Mouse (Mus musculus) stomach, embryonic 14.5 days (tissue): ENCODE measurements around the gene Smarcc1. TPM values are rescaled to one million over a fixed set of nuclear protein-coding genes. Genes with fewer than 3 reads are reported as not detected.
"Not testable (repeated sequence)": the region's sequence is repeated elsewhere in the genome, so short reads cannot be mapped to it uniquely, and the experiment has no call there.

ENCODE experiments used
- ATAC-seq: fragments of 200-750 bp; cut with Nextera tagmentation; 2 replicates; pipeline ENCODE4 v1.8.0; 2017; ENCODE audit warnings: low read depth, moderate TSS enrichment; ENCODE audit not compliant: insufficient number of reproducible peaks, insufficient read depth, low FRiP score
- H3K27ac ChIP-seq: fragments of 300-500 bp; sonication (generic); 2 replicates; pipeline ENCODE4 v1.5.1; 2014; ENCODE audit warnings: mild to moderate bottlenecking, low read length, moderate library complexity, mixed read lengths
- H3K27me3 ChIP-seq: fragments of 300-500 bp; sonication (generic); 2 replicates; pipeline ENCODE4 v1.6.1; 2014; ENCODE audit warnings: low read length, control low read depth, mixed read lengths; ENCODE audit not compliant: control insufficient read depth, insufficient read depth
- H3K36me3 ChIP-seq: fragments of 300-500 bp; sonication (generic); 2 replicates; pipeline ENCODE4 v1.6.1; 2014; ENCODE audit warnings: mild to moderate bottlenecking, control low read depth, low read length, moderate library complexity, mixed read lengths; ENCODE audit not compliant: control insufficient read depth, insufficient read depth
- H3K4me1 ChIP-seq: fragments of 300-500 bp; sonication (generic); 2 replicates; pipeline ENCODE4 v1.6.1; 2014; ENCODE audit warnings: low read length, control low read depth, mixed read lengths; ENCODE audit not compliant: control insufficient read depth, insufficient read depth
- H3K4me2 ChIP-seq: fragments of 300-500 bp; sonication (generic); replicated peaks from 2 replicates; pipeline ENCODE4 v1.6.1; 2014; ENCODE audit warnings: low read depth, low read length, control low read depth
- H3K4me3 ChIP-seq: fragments of 300-500 bp; sonication (generic); 2 replicates; pipeline ENCODE4 v1.5.1; 2014; ENCODE audit warnings: low read depth, low read length, control low read depth
- H3K9ac ChIP-seq: fragments of 300-500 bp; sonication (generic); replicated peaks from 2 replicates; pipeline ENCODE4 v1.6.1; 2014; ENCODE audit warnings: low read depth, mild to moderate bottlenecking, control low read depth, low read length, moderate library complexity, mixed read lengths
- H3K9me3 ChIP-seq: fragments of 300-500 bp; sonication (generic); 2 replicates; pipeline ENCODE4 v1.6.1; 2016; ENCODE audit warnings: low read depth, low read length, control low read depth; ENCODE audit not compliant: control insufficient read depth
- WGBS: fragments of 180-500 bp; shearing (Covaris S2); extraction: QIAGEN DNeasy Blood & Tissue Kit; methylation state at CpG from one replicate; pipeline ENCODE4 v1.1.7; 2014; 5-methylcytosine and 5-hydroxymethylcytosine counted together
- polyA plus RNA-seq: library from polyadenylated mRNA; unstranded; fragments of >200 nt; fragmentation: Nextera tagmentation; extraction: Ambion mirVana; gene quantifications from 2 replicates; pipeline ENCODE4 v1.2.1, GENCODE M21; 2014

Smarcc1 gene
- polyA plus RNA-seq, 1 experiment from 2014 or later, result 143 TPM

- H3K4me1 ChIP-seq, result no peaks in the 10 kb centered on the region
- no peak overlapping the region for H3K9ac ChIP-seq
- H3K4me2 ChIP-seq, result no peak overlapping the region
- no peaks in the 10 kb centered on the region for H3K9me3 ChIP-seq
- no peaks in the 10 kb centered on the region for H3K27me3 ChIP-seq
- peaks cover 49% of the 10 kb centered on the region for H3K36me3 ChIP-seq
- no peak overlapping the region for H3K4me3 ChIP-seq
- 91% methylated on average over 4 of the region's 4 CpGs for WGBS
- no peak for ATAC-seq
- H3K27ac ChIP-seq, result no peak overlapping the region
Observed at GRCm38 (mm10) chr9:110139119-110139518, 21.6 kb downstream of the Smarcc1 start.

DNA sequence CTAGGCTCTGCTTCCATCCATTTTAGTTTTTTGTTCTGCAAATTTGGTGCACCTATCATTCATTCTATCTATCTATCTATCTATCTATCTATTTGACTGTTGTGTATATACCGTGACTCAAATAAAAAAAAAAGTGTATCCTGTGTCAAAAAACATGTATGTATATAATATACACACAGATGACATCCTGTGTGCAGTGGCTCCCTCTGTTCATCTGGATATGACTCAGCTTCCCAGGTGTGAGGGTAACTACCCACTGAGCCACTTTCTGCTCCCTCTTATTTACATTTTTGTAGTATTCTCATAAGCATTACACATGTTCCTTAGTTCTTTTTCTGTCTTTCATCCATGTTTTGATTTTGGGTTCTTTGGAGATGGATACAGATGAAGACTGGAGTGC lies 24.6 kb downstream of the Smarcc1 start:
- Histone ChIP-seq H3K9me3 (no peaks in the 10 kb centered on the region), H3K36me3 (peaks cover 30% of the 10 kb centered on the region), H3K27me3 (no peaks in the 10 kb centered on the region), H3K9ac (no peak overlapping the region), H3K27ac (no peak overlapping the region), H3K4me3 (no peak overlapping the region), H3K4me1 (no peaks in the 10 kb centered on the region), H3K4me2 (no peak overlapping the region)
- ATAC-seq, result no peak
- WGBS, result 94% methylated on average over 1 of the region's 1 CpGs

GRCm38 (mm10) chr9:110148598-110148997 lies 31.1 kb downstream of the Smarcc1 start:
- Histone ChIP-seq H3K4me1 (no peaks in the 10 kb centered on the region), H3K27me3 (no peaks in the 10 kb centered on the region), H3K9me3 (no peaks in the 10 kb centered on the region), H3K9ac (no peak overlapping the region), H3K36me3 (peaks cover 53% of the 10 kb centered on the region), H3K4me2 (no peak overlapping the region), H3K4me3 (no peak overlapping the region), H3K27ac (no peak overlapping the region)
- 67% methylated on average over 2 of the region's 2 CpGs for WGBS
- no peak for ATAC-seq

GRCm38 (mm10) chr9:110159036-110159435 lies 41.5 kb downstream of the Smarcc1 start:
- no peaks in the 10 kb centered on the region for H3K9me3 ChIP-seq
- WGBS, result 86% methylated on average over 1 of the region's 1 CpGs
- no peak overlapping the region for H3K27ac ChIP-seq
- H3K4me1 ChIP-seq, result no peaks in the 10 kb centered on the region
- peaks cover 57% of the 10 kb centered on the region for H3K36me3 ChIP-seq
- no peaks in the 10 kb centered on the region for H3K27me3 ChIP-seq
- H3K4me2 ChIP-seq, result no peak overlapping the region
- ATAC-seq, result no peak
- no peak overlapping the region for H3K9ac ChIP-seq
- no peak overlapping the region for H3K4me3 ChIP-seq

GRCm38 (mm10) chr9:110160486-110160885 lies 43.0 kb downstream of the Smarcc1 start:
- not testable (repeated sequence) for H3K4me3 ChIP-seq, H3K4me2 ChIP-seq, H3K27me3 ChIP-seq, H3K27ac ChIP-seq, H3K9me3 ChIP-seq, ATAC-seq, H3K9ac ChIP-seq, H3K4me1 ChIP-seq
- WGBS, result 99% methylated on average over 2 of the region's 2 CpGs
- peaks cover 60% of the 10 kb centered on the region for H3K36me3 ChIP-seq

- WGBS, result 92% methylated on average over 5 of the region's 5 CpGs
- Histone ChIP-seq H3K4me2 (no peak overlapping the region), H3K4me1 (no peaks in the 10 kb centered on the region), H3K27ac (no peak overlapping the region), H3K4me3 (no peak overlapping the region), H3K9ac (no peak overlapping the region), H3K27me3 (no peaks in the 10 kb centered on the region), H3K36me3 (peaks cover 64% of the 10 kb centered on the region), H3K9me3 (no peaks in the 10 kb centered on the region)
- ATAC-seq, result no peak
Observed at GRCm38 (mm10) chr9:110162441-110162840, 44.9 kb downstream of the Smarcc1 start.

GRCm38 (mm10) chr9:110163071-110163470 lies 45.6 kb downstream of the Smarcc1 start:
- Histone ChIP-seq H3K27me3 (no peaks in the 10 kb centered on the region), H3K27ac (no peak overlapping the region), H3K9ac (no peak overlapping the region), H3K4me2 (no peak overlapping the region), H3K36me3 (peaks cover 63% of the 10 kb centered on the region), H3K4me1 (no peaks in the 10 kb centered on the region), H3K9me3 (no peaks in the 10 kb centered on the region), H3K4me3 (no peak overlapping the region)
- WGBS, result 91% methylated on average over 2 of the region's 2 CpGs
- ATAC-seq, result no peak

- 92% methylated on average over 5 of the region's 5 CpGs for WGBS
- Histone ChIP-seq H3K9ac (no peak overlapping the region), H3K27ac (no peak overlapping the region), H3K4me3 (no peak overlapping the region), H3K4me1 (no peaks in the 10 kb centered on the region), H3K36me3 (peaks cover 73% of the 10 kb centered on the region), H3K9me3 (no peaks in the 10 kb centered on the region), H3K4me2 (no peak overlapping the region), H3K27me3 (no peaks in the 10 kb centered on the region)
- no peak for ATAC-seq
Observed at GRCm38 (mm10) chr9:110170858-110171257, 53.4 kb downstream of the Smarcc1 start.

- no peak overlapping the region for H3K4me2 ChIP-seq
- H3K27me3 ChIP-seq, result no peaks in the 10 kb centered on the region
- H3K36me3 ChIP-seq, result peaks cover 75% of the 10 kb centered on the region
- ATAC-seq, result no peak
- no peaks in the 10 kb centered on the region for H3K9me3 ChIP-seq
- H3K27ac ChIP-seq, result no peak overlapping the region
- H3K4me1 ChIP-seq, result no peaks in the 10 kb centered on the region
- 91% methylated on average over 2 of the region's 2 CpGs for WGBS
- H3K9ac ChIP-seq, result no peak overlapping the region
- no peak overlapping the region for H3K4me3 ChIP-seq
Observed at GRCm38 (mm10) chr9:110199870-110200269, 82.4 kb downstream of the Smarcc1 start.
